8 mouse cellular contexts compared by ENCODE assay signal in the genomic region with DNA sequence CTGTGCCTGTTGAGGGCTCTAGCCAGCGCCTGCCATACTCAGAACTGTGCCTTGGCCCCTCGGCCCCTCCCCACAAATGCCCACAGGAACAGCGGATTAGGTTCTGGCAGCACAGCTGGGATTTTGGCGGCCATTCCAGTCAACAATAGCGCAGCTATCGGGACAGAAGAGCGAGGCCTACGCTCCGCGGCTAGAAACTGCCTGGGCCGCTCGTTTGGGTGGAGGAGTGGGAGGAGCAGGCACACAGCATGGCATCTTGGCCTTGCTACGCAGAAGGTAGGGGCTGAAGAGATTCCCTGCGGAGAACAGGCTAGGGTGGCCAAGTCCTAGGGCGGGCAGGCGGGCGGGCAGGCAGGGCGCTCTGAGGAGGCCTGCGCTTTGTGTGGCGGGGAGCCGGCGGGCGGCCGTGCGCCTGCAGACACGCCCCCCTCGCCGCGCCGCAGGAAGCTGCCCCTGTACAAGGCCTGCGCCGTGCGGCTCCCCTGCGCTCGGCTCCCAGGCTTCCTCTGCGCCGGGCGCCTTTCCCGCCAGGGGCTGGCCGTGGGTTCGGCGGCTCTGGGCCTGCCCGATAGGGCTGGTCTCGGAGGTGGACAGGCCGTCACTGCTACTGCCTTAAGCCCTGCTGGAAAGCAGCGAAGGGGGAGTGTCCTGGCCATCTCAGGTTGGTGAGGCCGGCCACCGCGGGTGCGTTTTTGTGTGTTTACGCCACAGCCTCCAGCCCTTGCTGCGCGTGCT. TPM values are rescaled to one million over a fixed set of nuclear protein-coding genes. Genes with fewer than 3 reads are reported as not detected.
A peak's percentile ranks its signal among the peaks of the same experiment; 100 is the strongest.
DNase-seq lines count a peak whose midpoint lies in the region; ATAC-seq and TF ChIP-seq lines count a peak whose summit lies in the region.

No protein-coding gene starts in this region.

- no peaks in the 10 kb centered on the region for H3K36me3 ChIP-seq in embryonic facial prominence, embryonic 12.5 days
- H3K36me3 ChIP-seq in kidney, adult 2 months (ENCODE audit: control insufficient read depth, insufficient read depth, low read length): no peaks in the 10 kb centered on the region
- peaks cover 4% of the 10 kb centered on the region; the same call in 1 of the 2 replicates for H3K36me3 ChIP-seq in limb, embryonic 12.5 days
- H3K36me3 ChIP-seq in midbrain, embryonic 14.5 days (ENCODE audit: control insufficient read depth, insufficient read depth, low read length): no peaks in the 10 kb centered on the region

- peak; percentile 90 for DNase-seq in 3134 (ENCODE audit: extremely low read depth, insufficient read length, low spot score)
- peak; percentile 91 to 95 for DNase-seq in adrenal gland, postnatal 36 days
- peak; percentile 88 to 93 for DNase-seq in heart, adult 18-20 months
- DNase-seq in kidney, adult 2 months: peak; percentile 92
- peak; percentile 91 for DNase-seq in midbrain, embryonic 14.5 days
- DNase-seq in spleen, adult 12 weeks (ENCODE audit: low spot score): peak; percentile 66

- H3K9me3 ChIP-seq in embryonic facial prominence, embryonic 12.5 days: no peaks in the 10 kb centered on the region
- no peaks in the 10 kb centered on the region for H3K9me3 ChIP-seq in limb, embryonic 12.5 days
- H3K9me3 ChIP-seq in midbrain, embryonic 14.5 days (ENCODE audit: control insufficient read depth, low read length): no peaks in the 10 kb centered on the region

- H3K4me2 ChIP-seq in embryonic facial prominence, embryonic 12.5 days (replicated peaks): peak overlapping the region; percentile 82
- peak overlapping the region; percentile 73 for H3K4me2 ChIP-seq in limb, embryonic 12.5 days
- peak overlapping the region; percentile 78 for H3K4me2 ChIP-seq in midbrain, embryonic 14.5 days (ENCODE audit: low read length)

- H3K27ac ChIP-seq in embryonic facial prominence, embryonic 12.5 days: peak overlapping the region; percentile 100
- peak overlapping the region; percentile 90 for H3K27ac ChIP-seq in kidney, adult 2 months (ENCODE audit: insufficient read depth, low read depth, low read length)
- peak overlapping the region; percentile 100 for H3K27ac ChIP-seq in limb, embryonic 12.5 days
- H3K27ac ChIP-seq in midbrain, embryonic 14.5 days (replicated peaks; ENCODE audit: low read depth, low read length): peak overlapping the region; percentile 100

- peak overlapping the region; percentile 89 for H3K9ac ChIP-seq in embryonic facial prominence, embryonic 12.5 days
- H3K9ac ChIP-seq in limb, embryonic 12.5 days (replicated peaks): peak overlapping the region; percentile 93
- H3K9ac ChIP-seq in midbrain, embryonic 14.5 days (replicated peaks; ENCODE audit: low read length): peak overlapping the region; percentile 96

- TF ChIP-seq CTCF in kidney, adult 2 months (conservative IDR thresholded peaks at IDR 0.05; ENCODE audit: insufficient read depth, insufficient read length, low read depth, low read length): no peak

- WGBS in embryonic facial prominence, embryonic 12.5 days: under 1% methylated on average over 51 of the region's 53 CpGs
- WGBS in kidney, adult 2 months: under 1% methylated on average over 48 of the region's 53 CpGs
- WGBS in limb, embryonic 12.5 days: under 1% methylated on average over 53 of the region's 53 CpGs
- WGBS in midbrain, embryonic 14.5 days: 0% methylated on average over 42 of the region's 53 CpGs

- peak overlapping the region; percentile 78 for H3K4me3 ChIP-seq in embryonic facial prominence, embryonic 12.5 days
- H3K4me3 ChIP-seq in kidney, adult 2 months (ENCODE audit: insufficient read depth, low read depth, low read length): peak overlapping the region; percentile 80
- peak overlapping the region; percentile 72 for H3K4me3 ChIP-seq in limb, embryonic 12.5 days (replicated peaks)
- peak overlapping the region; percentile 75 for H3K4me3 ChIP-seq in midbrain, embryonic 14.5 days (replicated peaks; ENCODE audit: low read depth, low read length)

- ATAC-seq in embryonic facial prominence, embryonic 12.5 days (ENCODE audit: insufficient number of reproducible peaks, insufficient read depth, low FRiP score, low TSS enrichment): peak; percentile 91
- peak; percentile 89 for ATAC-seq in limb, embryonic 12.5 days (ENCODE audit: insufficient number of reproducible peaks, insufficient read depth, low FRiP score, low TSS enrichment, low read depth)
- peak; percentile 91 for ATAC-seq in midbrain, embryonic 14.5 days (ENCODE audit: low FRiP score, low TSS enrichment)

- H3K27me3 ChIP-seq in embryonic facial prominence, embryonic 12.5 days: no peaks in the 10 kb centered on the region
- H3K27me3 ChIP-seq in kidney, adult 2 months (replicated peaks; ENCODE audit: control insufficient read depth, insufficient read depth, low read length): no peaks in the 10 kb centered on the region
- H3K27me3 ChIP-seq in limb, embryonic 12.5 days: no peaks in the 10 kb centered on the region
- H3K27me3 ChIP-seq in midbrain, embryonic 14.5 days (ENCODE audit: control insufficient read depth, insufficient read depth, low read length): no peaks in the 10 kb centered on the region

- peaks cover 42% of the 10 kb centered on the region for H3K4me1 ChIP-seq in embryonic facial prominence, embryonic 12.5 days
- peaks cover 33% of the 10 kb centered on the region for H3K4me1 ChIP-seq in kidney, adult 2 months (ENCODE audit: control insufficient read depth, insufficient read depth, low read length)
- H3K4me1 ChIP-seq in limb, embryonic 12.5 days (replicated peaks): peaks cover 40% of the 10 kb centered on the region
- peaks cover 23% of the 10 kb centered on the region for H3K4me1 ChIP-seq in midbrain, embryonic 14.5 days (ENCODE audit: control insufficient read depth, insufficient read depth, low read length)

- peak; percentile 27 for TF ChIP-seq POLR2A in kidney, adult 2 months (IDR thresholded peaks at IDR 0.05; ENCODE audit: low read depth, low read length)

RNA-seq across cellular contexts. Expression of gene Numa1, which starts 36.0 kb away (rescaled TPM):
- total RNA-seq in adrenal gland, postnatal 36 days (2021): 100 to 1,000 TPM; 153 to 161 TPM
- 115 and 119 TPM in 2 replicates for polyA plus RNA-seq in embryonic facial prominence, embryonic 12.5 days (2016; fragmentation: Nextera tagmentation; extraction: Ambion mirVana)
- total RNA-seq in heart, adult 18-20 months (2021): 10 to 100 TPM; 89.0 to 95.0 TPM
- 71.8 and 77.5 TPM in 2 replicates for polyA plus RNA-seq in kidney, adult 2 months (2012; rRNA removed)
- polyA plus RNA-seq in limb, embryonic 12.5 days (2016; fragmentation: Nextera tagmentation; extraction: Ambion mirVana): 134 and 138 TPM in 2 replicates
- 50.1 and 73.6 TPM in 2 replicates for polyA plus RNA-seq in midbrain, embryonic 14.5 days (2014; fragmentation: Nextera tagmentation; extraction: Ambion mirVana)

RNA-seq across cellular contexts. Expression of gene Lrrc51, which starts 36.2 kb away (rescaled TPM):
- 10 to 100 TPM; 13.8 to 14.9 TPM for total RNA-seq in adrenal gland, postnatal 36 days (2021)
- polyA plus RNA-seq in embryonic facial prominence, embryonic 12.5 days (2016; fragmentation: Nextera tagmentation; extraction: Ambion mirVana): 8.8 and 9.8 TPM in 2 replicates
- 1 to 10 TPM; 4.1 to 5.7 TPM for total RNA-seq in heart, adult 18-20 months (2021)
- polyA plus RNA-seq in kidney, adult 2 months (2012; rRNA removed): 19.6 and 21.6 TPM in 2 replicates
- polyA plus RNA-seq in limb, embryonic 12.5 days (2016; fragmentation: Nextera tagmentation; extraction: Ambion mirVana): 8.7 and 8.8 TPM in 2 replicates
- 7.4 and 10.7 TPM in 2 replicates for polyA plus RNA-seq in midbrain, embryonic 14.5 days (2014; fragmentation: Nextera tagmentation; extraction: Ambion mirVana)

RNA-seq across cellular contexts. Expression of gene Il18bp, which starts 48.6 kb away (rescaled TPM):
- total RNA-seq in adrenal gland, postnatal 36 days (2021): 1 to 10 TPM; 7.6 to 9.6 TPM
- polyA plus RNA-seq in embryonic facial prominence, embryonic 12.5 days (2016; fragmentation: Nextera tagmentation; extraction: Ambion mirVana): 3.6 and 3.8 TPM in 2 replicates
- total RNA-seq in heart, adult 18-20 months (2021): 10 to 100 TPM in 1 of 2 experiments, 1 to 10 TPM in 1; 7.4 to 11.9 TPM
- polyA plus RNA-seq in kidney, adult 2 months (2012; rRNA removed): 18.9 and 22.9 TPM in 2 replicates
- polyA plus RNA-seq in limb, embryonic 12.5 days (2016; fragmentation: Nextera tagmentation; extraction: Ambion mirVana): 3.4 and 3.7 TPM in 2 replicates
- 4.0 and 6.0 TPM in 2 replicates for polyA plus RNA-seq in midbrain, embryonic 14.5 days (2014; fragmentation: Nextera tagmentation; extraction: Ambion mirVana)

Comparison
In these comparisons a context has a peak if more than half of its experiments do, and no peak if none do; other contexts are left out.
1. Peak in every context shown above with its lines: DNase-seq, ATAC-seq, H3K4me3 ChIP-seq and H3K27ac ChIP-seq.